In the genomic region with DNA sequence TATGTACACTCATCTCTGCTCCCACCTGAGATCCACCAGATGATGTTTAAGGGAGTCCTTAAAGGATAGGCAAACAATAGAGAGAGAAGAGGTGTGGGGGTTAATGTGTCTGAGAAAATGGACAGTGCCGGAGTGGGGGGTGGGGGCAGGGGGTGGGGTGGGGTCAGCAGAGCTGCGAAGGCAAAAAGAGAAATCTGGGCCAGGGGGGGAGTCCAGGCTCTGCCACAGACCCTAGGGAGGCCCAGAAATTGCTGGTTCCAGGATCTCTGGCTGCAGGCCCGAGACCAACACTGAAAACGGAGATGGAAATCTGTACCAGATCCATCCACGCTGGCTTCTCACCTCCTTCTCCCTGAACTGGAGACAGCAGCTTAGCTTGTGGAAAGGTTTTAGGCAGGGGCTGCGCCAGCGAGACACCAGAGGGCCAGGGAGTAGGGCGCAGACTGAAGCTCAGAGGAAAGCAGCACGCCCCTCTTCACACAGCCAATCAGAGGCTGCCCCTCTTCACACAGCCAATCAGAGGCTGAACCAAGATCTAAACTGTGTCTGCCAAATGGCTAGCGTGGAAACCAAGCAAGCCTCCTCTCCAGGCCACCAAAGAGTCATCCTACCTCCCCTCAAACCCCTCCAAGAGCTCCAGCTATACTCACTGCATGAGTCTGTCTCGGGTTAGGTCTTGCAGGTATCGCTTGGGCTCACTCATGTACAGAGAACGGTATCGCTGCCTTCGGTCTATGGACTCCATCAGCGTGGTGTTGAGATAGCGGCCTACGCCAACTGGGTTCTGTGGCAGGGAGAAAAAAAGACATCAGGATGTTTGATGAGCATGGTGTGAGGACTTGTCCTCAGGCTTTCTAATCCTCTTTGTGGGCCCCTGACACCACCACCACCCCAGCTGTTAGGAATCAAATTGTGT, we compare ENCODE assay signal across 9 mouse cellular contexts. TPM values are rescaled to one million over a fixed set of nuclear protein-coding genes. Genes with fewer than 3 reads are reported as not detected.
DNase-seq lines count a peak whose midpoint lies in the region; ATAC-seq lines count a peak whose summit lies in the region.
"Had no signal": no experiment of that assay in that cellular context is flagged by ENCODE, and none has a peak within 500 bp of the region (broad histone marks: within the 10 kb centered on the region; RNA-seq: fewer than 3 reads in every experiment).

No protein-coding gene starts in this region.

- no peak for DNase-seq in lung, adult 18-20 months
- peak; percentile 67 for DNase-seq in forebrain, embryonic 11.5 days (ENCODE audit: low spot score)
- DNase-seq in liver, embryonic 11.5 days (ENCODE audit: low spot score), result no peak
- DNase-seq in T-cell, adult 2 months (ENCODE audit: low spot score), result no peak
- DNase-seq in thymus, postnatal 4 days, result no peak
- no peak for DNase-seq in adrenal gland, adult (ENCODE audit: inconsistent age in 2 of 2, low spot score in 1 of 2)

- H3K4me3 ChIP-seq in lung, embryonic 15.5 days, result no peak overlapping the region
- no peak overlapping the region for H3K4me3 ChIP-seq in forebrain, embryonic 11.5 days (ENCODE audit: low read depth, low read length)
- no peak overlapping the region for H3K4me3 ChIP-seq in liver, embryonic 11.5 days (ENCODE audit: low read depth, low read length)
- H3K4me3 ChIP-seq in stomach, embryonic 15.5 days (replicated peaks), result no peak overlapping the region

- no peaks in the 10 kb centered on the region for H3K9me3 ChIP-seq in lung, embryonic 15.5 days
- H3K9me3 ChIP-seq in forebrain, embryonic 11.5 days (ENCODE audit: control insufficient read depth, low read length), result no peaks in the 10 kb centered on the region
- no peaks in the 10 kb centered on the region for H3K9me3 ChIP-seq in liver, embryonic 11.5 days (ENCODE audit: control insufficient read depth, low read length)
- no peaks in the 10 kb centered on the region for H3K9me3 ChIP-seq in stomach, embryonic 15.5 days

- no peak overlapping the region for H3K27ac ChIP-seq in lung, embryonic 15.5 days
- no peak overlapping the region for H3K27ac ChIP-seq in forebrain, embryonic 11.5 days (ENCODE audit: low read depth, low read length)
- no peak overlapping the region for H3K27ac ChIP-seq in liver, embryonic 11.5 days (ENCODE audit: low read depth, low read length)
- H3K27ac ChIP-seq in stomach, embryonic 15.5 days, result no peak overlapping the region

- peak overlapping the region; percentile 39 for H3K4me2 ChIP-seq in lung, embryonic 15.5 days
- peak overlapping the region; percentile 30; the same call in 1 of the 2 replicates for H3K4me2 ChIP-seq in forebrain, embryonic 11.5 days (ENCODE audit: low read depth, low read length, severe bottlenecking)
- peak overlapping the region; percentile 33 for H3K4me2 ChIP-seq in liver, embryonic 11.5 days
- peak overlapping the region; percentile 31 for H3K4me2 ChIP-seq in stomach, embryonic 15.5 days

- H3K4me1 ChIP-seq in lung, embryonic 15.5 days, result 0 out of 2 replicates have a peak, but pooled peaks cover 3% of the 10 kb centered on the region
- H3K4me1 ChIP-seq in forebrain, embryonic 11.5 days (replicated peaks; ENCODE audit: control insufficient read depth, insufficient read depth, low read length), result 0 out of 2 replicates have a peak, but pooled peaks cover 3% of the 10 kb centered on the region
- H3K4me1 ChIP-seq in liver, embryonic 11.5 days (replicated peaks; ENCODE audit: control insufficient read depth, insufficient read depth, low read length), result no peaks in the 10 kb centered on the region; the same call in 1 of the 2 replicates
- no peaks in the 10 kb centered on the region for H3K4me1 ChIP-seq in stomach, embryonic 15.5 days

- WGBS in lung, embryonic 15.5 days, result 28% methylated on average over 18 of the region's 18 CpGs
- 46% methylated on average over 18 of the region's 18 CpGs for WGBS in forebrain, embryonic 11.5 days
- 40% methylated on average over 18 of the region's 18 CpGs for WGBS in liver, embryonic 11.5 days
- 37% methylated on average over 18 of the region's 18 CpGs for WGBS in stomach, embryonic 15.5 days

- peak; percentile 84; the same call in 1 of the 2 replicates for ATAC-seq in lung, embryonic 15.5 days (ENCODE audit: borderline replicate concordance, extremely low read depth, low FRiP score, low TSS enrichment)
- ATAC-seq in forebrain, embryonic 11.5 days (replicated peaks; ENCODE audit: low FRiP score), result peak; percentile 86
- peak; percentile 90 for ATAC-seq in liver, embryonic 11.5 days (replicated peaks; ENCODE audit: low FRiP score)
- peak; percentile 72; the same call in 1 of the 2 replicates for ATAC-seq in stomach, embryonic 15.5 days (ENCODE audit: insufficient read depth, low FRiP score, low read depth)

- no peaks in the 10 kb centered on the region for H3K27me3 ChIP-seq in lung, embryonic 15.5 days
- H3K27me3 ChIP-seq in forebrain, embryonic 11.5 days (ENCODE audit: control insufficient read depth, insufficient read depth, low read length), result no peaks in the 10 kb centered on the region
- no peaks in the 10 kb centered on the region for H3K27me3 ChIP-seq in liver, embryonic 11.5 days (replicated peaks; ENCODE audit: control insufficient read depth, insufficient read depth, low read length)
- no peaks in the 10 kb centered on the region for H3K27me3 ChIP-seq in stomach, embryonic 15.5 days (replicated peaks)

- H3K36me3 ChIP-seq in lung, embryonic 15.5 days, result no peaks in the 10 kb centered on the region
- no peaks in the 10 kb centered on the region for H3K36me3 ChIP-seq in forebrain, embryonic 11.5 days (ENCODE audit: control insufficient read depth, insufficient read depth, low read length)
- no peaks in the 10 kb centered on the region for H3K36me3 ChIP-seq in liver, embryonic 11.5 days (ENCODE audit: control insufficient read depth, insufficient read depth, low read length)
- H3K36me3 ChIP-seq in stomach, embryonic 15.5 days, result no peaks in the 10 kb centered on the region

- H3K9ac ChIP-seq in lung, embryonic 15.5 days, result no peak overlapping the region
- peak overlapping the region; percentile 27; the same call in 1 of the 2 replicates for H3K9ac ChIP-seq in forebrain, embryonic 11.5 days (ENCODE audit: low read length)
- H3K9ac ChIP-seq in liver, embryonic 11.5 days (ENCODE audit: low read depth, low read length), result no peak overlapping the region
- no peak overlapping the region for H3K9ac ChIP-seq in stomach, embryonic 15.5 days

RNA-seq across cellular contexts. Expression of a gene that starts 10.1 kb away (rescaled TPM):
- not detected in 2 replicates for polyA plus RNA-seq in lung, embryonic 15.5 days (2015; fragmentation: Nextera tagmentation; extraction: Ambion mirVana)
- 0.21 and 0.35 TPM in 2 replicates for polyA plus RNA-seq in forebrain, embryonic 11.5 days (2014; fragmentation: Nextera tagmentation; extraction: Ambion mirVana)
- 0.30 and 0.52 TPM in 2 replicates for polyA plus RNA-seq in liver, embryonic 11.5 days (2014; fragmentation: Nextera tagmentation; extraction: Ambion mirVana)
- 0.08 TPM in 1 of 2 replicates, not detected in the other for polyA plus RNA-seq in stomach, embryonic 15.5 days (2015; fragmentation: Nextera tagmentation; extraction: Ambion mirVana)
- polyA plus RNA-seq: liver, adult 2 months had no signal

RNA-seq across cellular contexts. Expression of a gene that starts 15.3 kb away (rescaled TPM):
- 1.1 TPM in 2 replicates for polyA plus RNA-seq in lung, embryonic 15.5 days (2015; fragmentation: Nextera tagmentation; extraction: Ambion mirVana)
- polyA plus RNA-seq in forebrain, embryonic 11.5 days (2014; fragmentation: Nextera tagmentation; extraction: Ambion mirVana), result 0.07 TPM in 1 of 2 replicates, not detected in the other
- 0.12 TPM in 2 replicates for polyA plus RNA-seq in liver, embryonic 11.5 days (2014; fragmentation: Nextera tagmentation; extraction: Ambion mirVana)
- 7.3 and 8.2 TPM in 2 replicates for polyA plus RNA-seq in stomach, embryonic 15.5 days (2015; fragmentation: Nextera tagmentation; extraction: Ambion mirVana)
- polyA plus RNA-seq: liver, adult 2 months had no signal

RNA-seq across cellular contexts. Expression of a gene that starts 44.0 kb away (rescaled TPM):
- polyA plus RNA-seq in lung, embryonic 15.5 days (2015; fragmentation: Nextera tagmentation; extraction: Ambion mirVana), result 12.9 and 13.5 TPM in 2 replicates
- polyA plus RNA-seq in forebrain, embryonic 11.5 days (2014; fragmentation: Nextera tagmentation; extraction: Ambion mirVana), result 13.3 and 13.9 TPM in 2 replicates
- polyA plus RNA-seq in liver, embryonic 11.5 days (2014; fragmentation: Nextera tagmentation; extraction: Ambion mirVana), result 11.5 and 11.7 TPM in 2 replicates
- 11.5 and 13.2 TPM in 2 replicates for polyA plus RNA-seq in stomach, embryonic 15.5 days (2015; fragmentation: Nextera tagmentation; extraction: Ambion mirVana)

RNA-seq across cellular contexts. Expression of a gene that starts 46.1 kb away (rescaled TPM):
- 4.6 and 4.9 TPM in 2 replicates for polyA plus RNA-seq in lung, embryonic 15.5 days (2015; fragmentation: Nextera tagmentation; extraction: Ambion mirVana)
- 29.3 and 30.6 TPM in 2 replicates for polyA plus RNA-seq in forebrain, embryonic 11.5 days (2014; fragmentation: Nextera tagmentation; extraction: Ambion mirVana)
- polyA plus RNA-seq in liver, embryonic 11.5 days (2014; fragmentation: Nextera tagmentation; extraction: Ambion mirVana), result 22.9 and 23.0 TPM in 2 replicates
- 6.3 and 7.7 TPM in 2 replicates for polyA plus RNA-seq in stomach, embryonic 15.5 days (2015; fragmentation: Nextera tagmentation; extraction: Ambion mirVana)
